Mouse (Mus musculus) forebrain, embryonic 16.5 days (tissue): ENCODE results near the gene Sfi1. TPM values are rescaled to one million over a fixed set of nuclear protein-coding genes. Genes with fewer than 3 reads are reported as not detected.
A peak's percentile ranks its signal among the peaks of the same experiment; 100 is the strongest.
"Not testable (repeated sequence)": the region's sequence is repeated elsewhere in the genome, so short reads cannot be mapped to it uniquely, and the experiment has no call there.

Source experiments
- ATAC-seq: fragments of 200-750 bp; cut with Nextera tagmentation; 2 replicates; pipeline ENCODE4 v1.8.0; 2017; ENCODE audit warnings: mild to moderate bottlenecking, moderate library complexity
- H3K27ac ChIP-seq: fragments of 300-500 bp; sonication (generic); 2 replicates; pipeline ENCODE4 v1.5.1; 2014; ENCODE audit warnings: low read length, control low read depth
- H3K27me3 ChIP-seq: fragments of 300-500 bp; sonication (generic); replicated peaks from 2 replicates; pipeline ENCODE4 v1.6.1; 2014; ENCODE audit warnings: low read length; ENCODE audit not compliant: control insufficient read depth, insufficient read depth
- H3K36me3 ChIP-seq: fragments of 300-500 bp; sonication (generic); 2 replicates; pipeline ENCODE4 v1.6.1; 2014; ENCODE audit not compliant: control insufficient read depth, insufficient read depth
- H3K4me1 ChIP-seq: fragments of 300-500 bp; sonication (generic); replicated peaks from 2 replicates; pipeline ENCODE4 v1.6.1; 2014; ENCODE audit warnings: low read length; ENCODE audit not compliant: control insufficient read depth, insufficient read depth
- H3K4me2 ChIP-seq: fragments of 300-500 bp; sonication (generic); 2 replicates; pipeline ENCODE4 v1.6.1; 2014; ENCODE audit warnings: mild to moderate bottlenecking, low read length, control low read depth
- H3K4me3 ChIP-seq: fragments of 300-500 bp; sonication (generic); replicated peaks from 2 replicates; pipeline ENCODE4 v1.5.1; 2014; ENCODE audit warnings: mild to moderate bottlenecking, low read length, control low read depth
- H3K9ac ChIP-seq: fragments of 300-500 bp; sonication (generic); replicated peaks from 2 replicates; pipeline ENCODE4 v1.6.1; 2014; ENCODE audit warnings: low read depth, low read length, control low read depth
- H3K9me3 ChIP-seq: fragments of 300-500 bp; sonication (generic); 2 replicates; pipeline ENCODE4 v1.6.1; 2016; ENCODE audit warnings: low read length; ENCODE audit not compliant: control insufficient read depth
- WGBS: fragments of 180-500 bp; shearing (Covaris S2); extraction: QIAGEN DNeasy Blood & Tissue Kit; methylation state at CpG from one replicate; pipeline ENCODE4 v1.1.7; 2014; 5-methylcytosine and 5-hydroxymethylcytosine counted together
- polyA plus RNA-seq: library from polyadenylated mRNA; unstranded; fragments of >200 nt; fragmentation: Nextera tagmentation; extraction: Ambion mirVana; gene quantifications from 2 replicates; pipeline ENCODE4 v1.2.1, GENCODE M21; 2015

Gene Sfi1
- polyA plus RNA-seq, 1 experiment from 2014 or later: 23.9 TPM

DNA sequence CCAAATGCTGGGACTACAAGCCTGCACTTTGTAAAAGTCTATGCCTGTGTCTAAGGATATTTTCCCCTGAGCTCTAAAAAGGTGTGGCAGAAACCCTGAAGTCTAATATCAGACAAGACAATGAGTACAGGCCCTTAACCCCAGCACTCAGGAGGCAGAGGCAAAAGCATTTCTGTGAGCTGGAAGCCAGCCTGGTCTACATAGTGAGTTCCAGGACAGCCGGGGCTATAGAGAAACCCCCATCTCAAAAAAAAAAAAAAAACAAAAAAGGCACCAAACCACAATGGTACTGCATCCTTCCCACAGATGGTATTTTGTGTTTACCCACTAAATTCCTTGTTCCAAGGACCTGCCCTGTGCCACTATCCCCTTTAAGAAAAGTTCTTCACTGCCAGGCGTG is 54.9 kb downstream of the Sfi1 start:
- H3K36me3 ChIP-seq, H3K9ac ChIP-seq, H3K27ac ChIP-seq, ATAC-seq, H3K27me3 ChIP-seq, H3K9me3 ChIP-seq, H3K4me2 ChIP-seq, H3K4me1 ChIP-seq, H3K4me3 ChIP-seq: not testable (repeated sequence)
- 90% methylated on average over 2 of the region's 2 CpGs for WGBS

DNA sequence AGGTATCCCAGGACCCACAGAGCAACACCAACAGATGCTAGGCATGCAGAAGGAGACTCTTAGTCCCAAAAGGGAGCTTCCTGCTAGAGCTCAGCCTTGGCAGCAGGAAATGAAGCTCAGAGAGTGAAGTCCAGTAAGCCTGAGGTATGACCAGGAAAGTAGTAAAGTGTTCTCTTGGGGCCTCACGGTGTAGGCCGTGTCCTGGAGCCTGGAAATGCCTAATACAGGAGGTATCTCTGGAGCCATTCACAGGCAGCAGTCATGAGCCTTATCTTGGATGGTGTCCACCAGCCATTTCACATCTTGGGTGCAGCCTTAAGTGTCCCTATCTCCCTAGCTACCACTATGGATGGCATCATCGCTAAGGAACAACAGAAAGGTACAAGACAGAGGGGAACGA is 56.0 kb downstream of the Sfi1 start:
- WGBS: 91% methylated on average over 4 of the region's 4 CpGs
- H3K4me1 ChIP-seq, H3K27me3 ChIP-seq, H3K36me3 ChIP-seq, H3K4me3 ChIP-seq, H3K4me2 ChIP-seq, ATAC-seq, H3K9me3 ChIP-seq, H3K9ac ChIP-seq, H3K27ac ChIP-seq: not testable (repeated sequence)

GRCm38 (mm10) chr11:3135956-3136355 is 57.3 kb downstream of the Sfi1 start:
- H3K27me3 ChIP-seq, H3K4me3 ChIP-seq, H3K9ac ChIP-seq, H3K9me3 ChIP-seq, H3K4me1 ChIP-seq, H3K36me3 ChIP-seq, ATAC-seq, H3K27ac ChIP-seq, H3K4me2 ChIP-seq: not testable (repeated sequence)
- WGBS: 94% methylated on average over 3 of the region's 3 CpGs

DNA sequence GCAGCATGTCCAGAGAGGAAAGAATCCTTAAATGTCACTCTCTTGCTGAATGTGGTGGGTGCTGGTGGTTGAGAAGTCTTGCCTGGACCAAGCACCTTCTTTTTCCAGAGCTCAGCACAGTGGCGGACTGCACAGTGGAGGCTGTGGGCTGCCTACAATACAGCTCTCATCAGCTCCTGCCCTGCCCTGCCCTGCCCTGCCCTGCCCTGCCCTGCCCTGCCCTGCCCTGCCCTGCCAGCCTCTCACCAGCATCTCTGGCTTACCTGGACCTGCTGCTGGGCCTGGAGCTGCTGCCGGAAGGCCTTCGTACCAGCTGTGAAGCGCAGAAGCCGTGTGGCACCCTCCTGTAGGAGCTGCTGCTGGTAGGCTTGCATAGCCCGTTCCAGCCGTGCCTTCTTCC is 57.9 kb downstream of the Sfi1 start:
- H3K9me3 ChIP-seq, H3K4me2 ChIP-seq, H3K36me3 ChIP-seq, H3K9ac ChIP-seq, H3K4me3 ChIP-seq, H3K27ac ChIP-seq, H3K4me1 ChIP-seq, ATAC-seq, H3K27me3 ChIP-seq: not testable (repeated sequence)
- 100% methylated on average over 4 of the region's 7 CpGs for WGBS

GRCm38 (mm10) chr11:3133360-3133759 is 59.9 kb downstream of the Sfi1 start:
- no CpG with 5 or more reads among the region's 4 CpGs for WGBS
- not testable (repeated sequence) for H3K4me2 ChIP-seq, H3K4me1 ChIP-seq, H3K9ac ChIP-seq, H3K27ac ChIP-seq, H3K27me3 ChIP-seq, H3K36me3 ChIP-seq, H3K4me3 ChIP-seq
- peak; percentile 13 for ATAC-seq
- H3K9me3 ChIP-seq: peaks cover 13% of the 10 kb centered on the region

DNA sequence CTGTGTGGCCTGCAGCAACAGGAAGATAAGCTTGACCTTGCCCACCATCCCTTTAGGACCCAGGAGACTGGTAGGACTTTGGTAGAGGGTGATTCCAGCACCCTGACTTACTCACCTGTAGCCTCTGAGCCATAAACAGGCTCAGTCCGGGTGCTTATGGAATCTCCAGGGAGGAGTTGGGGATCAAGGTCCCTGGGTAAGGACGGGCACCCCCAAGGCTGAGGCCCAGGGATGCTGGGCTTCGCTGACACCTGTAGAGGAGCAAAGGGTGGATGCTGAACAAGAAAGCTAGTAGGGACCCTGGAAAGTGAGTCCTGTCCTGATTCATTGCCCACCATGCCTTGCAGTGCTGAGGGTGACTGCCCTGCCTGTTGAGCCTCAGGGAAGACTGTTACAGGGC is 60.3 kb downstream of the Sfi1 start:
- peaks cover 13% of the 10 kb centered on the region for H3K9me3 ChIP-seq
- not testable (repeated sequence) for H3K27ac ChIP-seq, H3K36me3 ChIP-seq, H3K27me3 ChIP-seq, H3K4me2 ChIP-seq, H3K4me3 ChIP-seq, H3K4me1 ChIP-seq, H3K9ac ChIP-seq
- ATAC-seq: 0 out of 2 replicates have a peak, but pooled peaks have one; percentile 1
- WGBS: 93% methylated on average over 3 of the region's 3 CpGs

DNA sequence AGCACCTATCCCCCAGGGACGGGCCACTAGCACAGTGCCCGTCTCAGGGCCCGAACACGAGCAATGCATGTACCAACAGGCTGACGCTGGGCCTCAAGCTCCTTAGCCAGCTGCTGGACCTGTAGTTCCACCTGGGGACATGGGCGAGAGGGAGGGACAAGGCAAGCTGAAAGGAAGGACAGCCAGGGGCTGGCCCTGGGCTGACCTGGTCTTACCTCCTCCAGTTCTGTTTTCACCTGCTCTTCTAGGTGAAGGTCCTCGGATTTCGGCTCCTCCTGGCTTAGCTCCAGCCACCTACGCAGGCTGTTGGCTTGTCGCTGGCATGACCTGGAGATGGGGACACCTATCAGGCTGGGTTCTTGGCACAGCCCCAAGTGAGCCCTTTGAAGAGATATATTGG is 61.3 kb downstream of the Sfi1 start:
- H3K9me3 ChIP-seq: peaks cover 11% of the 10 kb centered on the region
- H3K4me2 ChIP-seq, H3K4me1 ChIP-seq, H3K36me3 ChIP-seq, H3K27me3 ChIP-seq, H3K27ac ChIP-seq, H3K4me3 ChIP-seq, H3K9ac ChIP-seq: not testable (repeated sequence)
- 95% methylated on average over 8 of the region's 10 CpGs for WGBS
- ATAC-seq: peak; percentile 3; the same call in 1 of the 2 replicates

DNA sequence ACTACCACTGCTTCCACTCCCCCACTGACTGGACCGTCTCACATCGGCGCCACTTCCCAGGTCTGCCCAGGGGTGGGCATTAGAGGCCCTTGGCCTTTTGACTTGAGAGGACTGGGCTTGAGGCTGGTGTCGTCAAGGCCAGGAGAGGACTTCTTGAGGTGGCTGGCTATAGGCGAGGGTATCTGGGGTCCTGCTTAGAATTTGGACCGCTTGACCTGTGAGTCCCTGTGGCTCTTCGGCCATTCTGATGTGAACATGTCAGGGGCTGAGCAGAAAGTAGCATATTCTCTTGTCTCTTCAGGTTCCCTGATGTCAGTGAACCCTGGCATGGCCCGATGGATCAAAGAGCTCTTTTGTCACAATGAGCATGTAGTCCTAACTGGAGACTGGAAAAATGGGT is 63.4 kb downstream of the Sfi1 start:
- H3K27me3 ChIP-seq, H3K36me3 ChIP-seq, H3K4me1 ChIP-seq, H3K27ac ChIP-seq, H3K4me2 ChIP-seq, ATAC-seq, H3K9ac ChIP-seq, H3K4me3 ChIP-seq: not testable (repeated sequence)
- 91% methylated on average over 5 of the region's 8 CpGs for WGBS
- peaks cover 12% of the 10 kb centered on the region for H3K9me3 ChIP-seq

DNA sequence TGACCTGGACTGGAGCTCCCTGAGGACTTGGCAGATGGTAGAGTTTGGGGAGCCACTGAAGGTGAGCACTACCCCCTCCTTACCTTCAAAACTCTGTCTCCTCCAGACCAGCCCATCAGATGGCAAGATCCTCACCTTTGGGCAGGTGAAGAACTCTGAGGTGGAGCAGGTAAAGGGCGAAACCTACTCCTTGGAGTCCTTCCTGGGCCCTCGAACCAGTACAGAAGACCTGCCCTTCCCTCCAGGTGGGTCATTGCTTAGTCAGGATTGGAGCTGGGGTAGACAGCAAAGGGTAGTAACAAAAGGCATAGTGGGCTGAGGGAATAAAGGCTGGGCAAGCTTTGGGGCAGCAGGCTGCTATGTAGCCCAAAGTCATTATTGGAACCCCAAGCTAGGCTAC is 64.0 kb downstream of the Sfi1 start:
- WGBS: 92% methylated on average over 1 of the region's 2 CpGs
- not testable (repeated sequence) for H3K4me2 ChIP-seq, H3K9ac ChIP-seq, H3K4me1 ChIP-seq, H3K4me3 ChIP-seq, H3K27me3 ChIP-seq, H3K27ac ChIP-seq, ATAC-seq, H3K36me3 ChIP-seq
- H3K9me3 ChIP-seq: peaks cover 12% of the 10 kb centered on the region

GRCm38 (mm10) chr11:3127303-3127795 is 65.9 kb downstream of the Sfi1 start:
- not testable (repeated sequence) for H3K9ac ChIP-seq, H3K27ac ChIP-seq, H3K4me3 ChIP-seq, H3K27me3 ChIP-seq, H3K4me1 ChIP-seq, H3K36me3 ChIP-seq, H3K4me2 ChIP-seq
- peak; percentile 2; the same call in 1 of the 2 replicates for ATAC-seq
- WGBS: 96% methylated on average over 4 of the region's 7 CpGs
- peaks cover 10% of the 10 kb centered on the region for H3K9me3 ChIP-seq
